Mouse (Mus musculus) heart, postnatal 14 days (tissue): Measurements from ENCODE around the gene Plagl1. TPM values are rescaled to one million over a fixed set of nuclear protein-coding genes. Genes with fewer than 3 reads are reported as not detected.

Source experiments
- DNase-seq, 2 experiments: peaks; one replicate each; pipeline ENCODE4 v3.0.0; 2021 to 2022
- intact Hi-C: fragments of 180-260 bp; cut with DNase I; formaldehyde crosslinking; loops from one replicate; pipeline ENCODE4 v1.15.1; 2025
- total RNA-seq, 2 experiments: library from RNA; stranded (reverse); gene quantifications; 2 replicates each; pipeline ENCODE4 v1.2.3; 2021

Plagl1 gene
- total RNA-seq, 2 experiments from 2014 or later: 22.7 to 23.3 TPM

- intact Hi-C loops: no loop called here
- no peak for DNase-seq
Measured at GRCm38 (mm10) chr10:13119300-13119699, 59.0 kb downstream of the Plagl1 start.

- intact Hi-C loops: no loop called here
- DNase-seq: no peak
Measured at GRCm38 (mm10) chr10:13125811-13126210, 65.5 kb downstream of the Plagl1 start.

GRCm38 (mm10) chr10:13127335-13127734, 67.0 kb downstream of the Plagl1 start:
- peak in 1 of 2 experiments; percentile 14 for DNase-seq
- intact Hi-C loops: no loop called here

GRCm38 (mm10) chr10:13127946-13128345, 67.6 kb downstream of the Plagl1 start:
- intact Hi-C loops: no loop called here

GRCm38 (mm10) chr10:13133850-13134249, 73.5 kb downstream of the Plagl1 start:
- DNase-seq: no peak
- intact Hi-C loops: no loop called here

More at GRCm38 (mm10) chr10:13127946-13128345, 67.6 kb downstream of the Plagl1 start:
- no peak for DNase-seq

- DNase-seq: no peak
Measured at GRCm38 (mm10) chr10:13135276-13135675, 75.0 kb downstream of the Plagl1 start.

GRCm38 (mm10) chr10:13135751-13136150, 75.4 kb downstream of the Plagl1 start:
- no peak for DNase-seq
- intact Hi-C loops: no loop called here

More at GRCm38 (mm10) chr10:13135276-13135675, 75.0 kb downstream of the Plagl1 start:
- intact Hi-C loops: no loop called here

GRCm38 (mm10) chr10:13137906-13138305, 77.6 kb downstream of the Plagl1 start:
- no peak for DNase-seq
- intact Hi-C loops: no loop called here

- intact Hi-C loops: no loop called here
Measured at GRCm38 (mm10) chr10:13140434-13140833, 80.1 kb downstream of the Plagl1 start.

GRCm38 (mm10) chr10:13150435-13150834, 90.1 kb downstream of the Plagl1 start:
- no peak for DNase-seq

More at GRCm38 (mm10) chr10:13140434-13140833, 80.1 kb downstream of the Plagl1 start:
- DNase-seq: no peak

GRCm38 (mm10) chr10:13151353-13151752, 91.0 kb downstream of the Plagl1 start:
- intact Hi-C loops: no loop called here
- DNase-seq: peak in 1 of 2 experiments; percentile 16

More at GRCm38 (mm10) chr10:13150435-13150834, 90.1 kb downstream of the Plagl1 start:
- intact Hi-C loops: no loop called here

GRCm38 (mm10) chr10:13152811-13153364, 92.6 kb downstream of the Plagl1 start:
- DNase-seq: no peak
- intact Hi-C loops: no loop called here

- intact Hi-C loops: no loop called here
- no peak for DNase-seq
Measured at GRCm38 (mm10) chr10:13155377-13155776, 95.1 kb downstream of the Plagl1 start.

- intact Hi-C loops: no loop called here
- DNase-seq: no peak
Measured at GRCm38 (mm10) chr10:13160913-13161312, 100.6 kb downstream of the Plagl1 start.

- intact Hi-C loops: no loop called here
- no peak for DNase-seq
Measured at GRCm38 (mm10) chr10:13162031-13162430, 101.7 kb downstream of the Plagl1 start.

- no peak for DNase-seq
- intact Hi-C loops: no loop called here
Measured at GRCm38 (mm10) chr10:13168461-13168860, 108.2 kb downstream of the Plagl1 start.

- intact Hi-C loops: no loop called here
- no peak for DNase-seq
Measured at GRCm38 (mm10) chr10:13170739-13171448, 110.6 kb downstream of the Plagl1 start.

- intact Hi-C loops: no loop called here
- no peak for DNase-seq
Measured at GRCm38 (mm10) chr10:13171461-13171860, 111.2 kb downstream of the Plagl1 start.

- intact Hi-C loops: no loop called here
- peak; percentile 9 to 23 for DNase-seq
Measured at GRCm38 (mm10) chr10:13172798-13173221, 112.5 kb downstream of the Plagl1 start.

- intact Hi-C loops: no loop called here
- DNase-seq: no peak
Measured at GRCm38 (mm10) chr10:13175866-13176265, 115.6 kb downstream of the Plagl1 start.

GRCm38 (mm10) chr10:13177973-13178624, 117.8 kb downstream of the Plagl1 start, which contains the start of gene Zc2hc1b:
Gene Zc2hc1b (minus strand): TSS chr10:13178023.
- intact Hi-C loops: no loop called here
- DNase-seq: no peak
